ENCODE assay signal across 9 mouse cellular contexts in the genomic region with DNA sequence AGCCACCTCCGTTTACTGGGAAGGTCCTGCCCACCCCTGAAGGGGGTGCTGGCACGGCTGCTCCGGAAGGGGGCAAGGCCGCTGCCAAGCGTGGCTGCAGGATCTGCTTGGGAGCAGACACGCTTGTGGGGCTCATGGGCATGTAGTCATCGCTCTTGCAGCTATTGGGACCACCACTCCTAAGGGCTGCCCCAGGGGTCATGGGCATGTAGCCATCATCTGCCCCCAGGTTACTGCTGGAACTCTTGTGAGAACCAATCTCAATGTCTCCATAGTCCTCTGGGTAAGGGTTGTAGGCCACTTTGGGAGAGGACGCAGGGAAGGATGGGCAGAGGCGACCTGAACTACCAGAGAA. TPM values are rescaled to one million over a fixed set of nuclear protein-coding genes. Genes with fewer than 3 reads are reported as not detected.
A peak's percentile ranks its signal among the peaks of the same experiment; 100 is the strongest.
DNase-seq lines count a peak whose midpoint lies in the region; ATAC-seq and TF ChIP-seq lines count a peak whose summit lies in the region.
"Had no signal": no experiment of that assay in that cellular context is flagged by ENCODE, and none has a peak within 500 bp of the region (broad histone marks: within the 10 kb centered on the region; RNA-seq: fewer than 3 reads in every experiment).

No protein-coding gene starts in this region.

- no peaks in the 10 kb centered on the region for H3K9me3 ChIP-seq in heart, embryonic 12.5 days (replicated peaks)
- H3K9me3 ChIP-seq in forebrain, postnatal 0 days (ENCODE audit: low read length), result no peaks in the 10 kb centered on the region
- H3K9me3 ChIP-seq in liver, embryonic 16.5 days (replicated peaks; ENCODE audit: control insufficient read depth, low read length), result no peaks in the 10 kb centered on the region

- H3K4me1 ChIP-seq in heart, embryonic 12.5 days (replicated peaks), result peaks cover 67% of the 10 kb centered on the region
- H3K4me1 ChIP-seq in bone marrow, adult 2 months (ENCODE audit: control insufficient read depth, insufficient read depth, low read length), result peaks cover 13% of the 10 kb centered on the region
- peaks cover 50% of the 10 kb centered on the region for H3K4me1 ChIP-seq in forebrain, postnatal 0 days (ENCODE audit: insufficient read depth)
- H3K4me1 ChIP-seq in liver, embryonic 16.5 days (ENCODE audit: control insufficient read depth, low read depth, low read length), result peaks cover 55% of the 10 kb centered on the region

- peaks cover 16% of the 10 kb centered on the region for H3K36me3 ChIP-seq in heart, embryonic 12.5 days
- H3K36me3 ChIP-seq in forebrain, postnatal 0 days (ENCODE audit: insufficient read depth), result no peaks in the 10 kb centered on the region; the same call in 1 of the 2 replicates
- H3K36me3 ChIP-seq in liver, embryonic 16.5 days (ENCODE audit: control insufficient read depth, insufficient read depth), result no peaks in the 10 kb centered on the region; the same call in 1 of the 2 replicates

- 85% methylated on average over 9 of the region's 9 CpGs for WGBS in heart, embryonic 12.5 days
- 91% methylated on average over 9 of the region's 9 CpGs for WGBS in bone marrow, adult 2 months
- WGBS in forebrain, postnatal 0 days, result 74% methylated on average over 9 of the region's 9 CpGs
- 83% methylated on average over 9 of the region's 9 CpGs for WGBS in liver, embryonic 16.5 days (ENCODE audit: insufficient replicate concordance)

- DNase-seq in heart, postnatal 25 days (ENCODE audit: low spot score), result no peak
- DNase-seq in forebrain, postnatal 0 days, result no peak
- no peak for DNase-seq in adrenal gland, postnatal 4 days (ENCODE audit: low spot score in 2 of 2)
- DNase-seq in adrenal gland, postnatal 36 days, result no peak

- H3K4me3 ChIP-seq in heart, embryonic 12.5 days, result peak overlapping the region; percentile 92
- peak overlapping the region; percentile 99 for H3K4me3 ChIP-seq in bone marrow, adult 2 months (replicated peaks; ENCODE audit: control insufficient read depth, low read depth, low read length)
- peak overlapping the region; percentile 84 for H3K4me3 ChIP-seq in forebrain, postnatal 0 days (ENCODE audit: low read depth, low read length)
- peak overlapping the region; percentile 91 for H3K4me3 ChIP-seq in liver, embryonic 16.5 days (ENCODE audit: low read depth, low read length)

- H3K9ac ChIP-seq in heart, embryonic 12.5 days, result peak overlapping the region; percentile 87
- H3K9ac ChIP-seq in forebrain, postnatal 0 days, result peak overlapping the region; percentile 99
- H3K9ac ChIP-seq in liver, embryonic 16.5 days (ENCODE audit: low read depth, low read length), result peak overlapping the region; percentile 93

- no peaks in the 10 kb centered on the region for H3K27me3 ChIP-seq in heart, embryonic 12.5 days (replicated peaks)
- H3K27me3 ChIP-seq in forebrain, postnatal 0 days (ENCODE audit: insufficient read depth, low read length), result no peaks in the 10 kb centered on the region
- peaks cover 3% of the 10 kb centered on the region; the same call in 1 of the 2 replicates for H3K27me3 ChIP-seq in liver, embryonic 16.5 days (ENCODE audit: control insufficient read depth, insufficient read depth, low read depth, low read length)
- H3K27me3 ChIP-seq: Patski had no signal

- intact Hi-C loops in heart, postnatal 25 days (cut with DNase I), result loop anchor here (2.0 to 5.0 kb wide), 3 partner anchors 124 to 177 kb away; no protein-coding TSS in a partner anchor

- TF ChIP-seq CTCF in bone marrow, adult 2 months (IDR thresholded peaks at IDR 0.05; ENCODE audit: control insufficient read depth, insufficient read depth, low read length), result no peak
- TF ChIP-seq CTCF in forebrain, postnatal 0 days (IDR thresholded peaks at IDR 0.05; ENCODE audit: low read depth), result no peak

- H3K4me2 ChIP-seq in heart, embryonic 12.5 days, result peak overlapping the region; percentile 93
- peak overlapping the region; percentile 86 for H3K4me2 ChIP-seq in forebrain, postnatal 0 days (ENCODE audit: low read depth)
- peak overlapping the region; percentile 92 for H3K4me2 ChIP-seq in liver, embryonic 16.5 days (ENCODE audit: low read depth, low read length)

- no peak for ATAC-seq in heart, embryonic 12.5 days (ENCODE audit: insufficient number of reproducible peaks, low FRiP score)
- no peak for ATAC-seq in forebrain, postnatal 0 days
- ATAC-seq in liver, embryonic 16.5 days (ENCODE audit: low read depth), result no peak
- ATAC-seq in megakaryocyte-erythroid progenitor cell, adult 5-6 weeks (replicated peaks; ENCODE audit: low FRiP score, low TSS enrichment, poor library complexity, severe bottlenecking), result no peak

- H3K27ac ChIP-seq in heart, embryonic 12.5 days (ENCODE audit: poor library complexity, severe bottlenecking), result no peak overlapping the region
- no peak overlapping the region for H3K27ac ChIP-seq in bone marrow, adult 2 months (ENCODE audit: control insufficient read depth, insufficient read depth, low read depth, low read length, poor library complexity)
- no peak overlapping the region for H3K27ac ChIP-seq in forebrain, postnatal 0 days (ENCODE audit: low read depth, low read length)
- peak overlapping the region; percentile 16; the same call in 1 of the 2 replicates for H3K27ac ChIP-seq in liver, embryonic 16.5 days (ENCODE audit: low read length)

- no peak for TF ChIP-seq POLR2A in bone marrow, adult 2 months (IDR thresholded peaks at IDR 0.05; ENCODE audit: borderline replicate concordance, control insufficient read depth, low read depth, low read length)

RNA-seq across cellular contexts. Expression of gene Irs2, which starts 2.0 kb away (rescaled TPM):
- polyA plus RNA-seq in heart, embryonic 12.5 days (2016; fragmentation: Nextera tagmentation; extraction: Ambion mirVana), result 6.2 and 7.7 TPM in 2 replicates
- 10 to 100 TPM; 10.6 to 11.3 TPM for total RNA-seq in heart, postnatal 25 days (2021)
- 4.1 and 10.5 TPM in 2 replicates for polyA plus RNA-seq in bone marrow, adult 2 months (2011; ENCODE audit: insufficient read depth, insufficient read length, low replicate concordance, missing spikeins)
- 28.2 and 37.3 TPM in 2 replicates for total RNA-seq in forebrain, postnatal 0 days (2014; rRNA removed)
- 5.5 and 7.6 TPM in 2 replicates for polyA plus RNA-seq in forebrain, postnatal 0 days (2015; fragmentation: Nextera tagmentation; extraction: Ambion mirVana)
- 3.0 and 3.2 TPM in 2 replicates for polyA plus RNA-seq in liver, embryonic 16.5 days (2015; fragmentation: Nextera tagmentation; extraction: Ambion mirVana)
- 11.8 and 12.7 TPM in 2 replicates for total RNA-seq in megakaryocyte-erythroid progenitor cell, adult 5-6 weeks (2014; fragmentation: Nextera tagmentation)
- 4.3 and 6.5 TPM in 2 replicates for total RNA-seq in megakaryocyte-erythroid progenitor cell, adult 5-6 weeks (2017)
- 10 to 100 TPM; 33.2 to 33.3 TPM for total RNA-seq in adrenal gland, postnatal 4 days (2021)
- 10 to 100 TPM; 47.4 to 60.1 TPM for total RNA-seq in adrenal gland, postnatal 36 days (2021)
